Mouse (Mus musculus) bone marrow macrophage, adult 2 months (primary cell): ENCODE measurements around the gene Mtrf1l.

Source experiments
- CTCF ChIP-seq: IDR thresholded peaks from 2 replicates; pipeline ENCODE4 v1.5.1; 2012; ENCODE audit warnings: low read depth, mild to moderate bottlenecking, low read length, moderate library complexity
- POLR2A ChIP-seq: IDR thresholded peaks from 2 replicates; pipeline ENCODE4 v1.6.1; 2012; ENCODE audit warnings: mild to moderate bottlenecking, low read depth, low read length, borderline replicate concordance

- no peak for TF ChIP-seq POLR2A
- TF ChIP-seq CTCF: no peak
Measured at GRCm38 (mm10) chr10:5826336-5827025, 2.8 kb upstream of the Mtrf1l start.
